Mouse (Mus musculus) kidney, postnatal 36 days (tissue): ENCODE results near the gene 1700129C05Rik.

Experiments used
- DNase-seq, 2 experiments: peaks; one replicate each; pipeline ENCODE4 v3.0.0; 2021 to 2022; ENCODE audit warnings: mixed read lengths in 2 of 2

1700129C05Rik gene

GRCm38 (mm10) chr14:59142793-59143192 lies at the start of gene 1700129C05Rik:
1700129C05Rik (minus strand) TSS chr14:59142893.
- no peak for DNase-seq

GRCm38 (mm10) chr14:59186121-59186520 lies 43.4 kb upstream of the 1700129C05Rik start:
- DNase-seq: no peak

- no peak for DNase-seq
Measured at GRCm38 (mm10) chr14:59185514-59185913, 42.8 kb upstream of the 1700129C05Rik start.

- no peak for DNase-seq
Measured at GRCm38 (mm10) chr14:59182732-59183131, 40.0 kb upstream of the 1700129C05Rik start.

GRCm38 (mm10) chr14:59178649-59179048 lies 36.0 kb upstream of the 1700129C05Rik start, which contains the start of gene Gm5142:
Gm5142 (minus strand) TSS chr14:59178749.
- no peak for DNase-seq

- DNase-seq: peak; percentile 71 to 87
Measured at GRCm38 (mm10) chr14:59157016-59157698, 14.5 kb upstream of the 1700129C05Rik start.

GRCm38 (mm10) chr14:59155589-59155988 lies 12.9 kb upstream of the 1700129C05Rik start:
- peak in 1 of 2 experiments; percentile 16 for DNase-seq

- no peak for DNase-seq
Measured at GRCm38 (mm10) chr14:59114281-59114680, 28.4 kb downstream of the 1700129C05Rik start.

GRCm38 (mm10) chr14:59104006-59104605 lies 38.6 kb downstream of the 1700129C05Rik start:
- DNase-seq: peak; percentile 3 to 5

- DNase-seq: peak; percentile 69 to 73
Measured at GRCm38 (mm10) chr14:59093601-59094000, 49.1 kb downstream of the 1700129C05Rik start.

GRCm38 (mm10) chr14:59084396-59084795 lies 58.3 kb downstream of the 1700129C05Rik start:
- peak; percentile 28 to 72 for DNase-seq
